Mouse (Mus musculus): ENCODE results near the gene Grid1.

The Grid1 gene

DNA sequence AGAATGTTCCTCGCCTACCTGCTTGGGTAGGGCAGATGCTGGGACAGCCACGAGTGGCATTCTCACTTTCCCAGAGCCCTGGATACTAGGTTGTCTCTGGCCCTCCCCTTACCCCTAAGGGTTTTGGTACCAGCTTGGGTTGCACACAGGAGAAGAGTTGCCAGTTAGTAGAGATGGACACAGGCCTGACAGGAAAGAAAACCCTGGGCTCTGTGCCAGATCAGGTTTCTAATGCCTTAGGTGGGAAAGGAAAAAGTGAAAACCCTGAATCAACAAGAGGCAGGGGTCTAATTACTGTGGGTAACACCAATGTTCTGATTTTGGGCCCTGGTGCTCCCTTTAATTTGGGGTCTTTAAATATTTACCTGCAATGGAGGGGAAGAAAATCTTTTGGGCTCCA lies 88.5 kb downstream of the Grid1 start:
- Histone ChIP-seq H3K4me1 (replicated peaks; ENCODE audit: low read depth, low read length) (0 out of 2 replicates have a peak, but pooled peaks cover 7% of the 10 kb centered on the region), H3K36me3 (ENCODE audit: insufficient read depth, low read length) (no peaks in the 10 kb centered on the region), H3K27me3 (ENCODE audit: insufficient read depth, low read length) (no peaks in the 10 kb centered on the region; the same call in 1 of the 2 replicates), H3K4me3 (replicated peaks; ENCODE audit: low read length) (no peak overlapping the region), H3K9me3 (ENCODE audit: low read length) (no peaks in the 10 kb centered on the region)
- TF ChIP-seq NANOG (IDR thresholded peaks at IDR 0.05; ENCODE audit: borderline replicate concordance, low read length) (no peak), CTCF (conservative IDR thresholded peaks at IDR 0.05; ENCODE audit: low read length) (no peak), POU5F1 (IDR thresholded peaks at IDR 0.05; ENCODE audit: borderline replicate concordance, low read length) (no peak)

DNA sequence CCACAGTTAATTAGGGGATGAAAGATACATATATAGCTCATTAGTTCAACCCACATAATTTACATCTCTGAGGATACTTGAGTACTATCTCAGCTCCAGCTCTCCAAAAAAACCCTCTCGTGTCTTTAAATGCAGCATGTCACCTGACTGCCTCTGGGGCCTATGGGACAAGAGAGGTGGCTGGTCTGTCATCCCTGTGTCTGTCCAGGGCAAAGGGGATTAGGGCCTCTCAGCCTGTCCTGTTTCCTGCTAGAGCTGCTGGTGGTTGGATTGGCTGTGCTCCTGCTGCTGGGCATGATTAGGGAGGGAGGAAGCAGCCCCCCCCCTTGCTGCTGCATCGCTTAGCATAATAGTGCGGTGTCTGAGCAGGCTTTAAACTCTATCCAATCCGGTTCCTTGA lies 88.9 kb downstream of the Grid1 start:
- no peaks in the 10 kb centered on the region; the same call in 1 of the 2 replicates for H3K27me3 ChIP-seq (ENCODE audit: insufficient read depth, low read length)
- H3K4me1 ChIP-seq (replicated peaks; ENCODE audit: low read depth, low read length), result 0 out of 2 replicates have a peak, but pooled peaks cover 7% of the 10 kb centered on the region
- TF ChIP-seq CTCF (conservative IDR thresholded peaks at IDR 0.05; ENCODE audit: low read length) (no peak), POU5F1 (IDR thresholded peaks at IDR 0.05; ENCODE audit: borderline replicate concordance, low read length) (no peak), NANOG (IDR thresholded peaks at IDR 0.05; ENCODE audit: borderline replicate concordance, low read length) (no peak)
- no peak overlapping the region for H3K4me3 ChIP-seq (replicated peaks; ENCODE audit: low read length)
- H3K36me3 ChIP-seq (ENCODE audit: insufficient read depth, low read length), result no peaks in the 10 kb centered on the region
- no peaks in the 10 kb centered on the region for H3K9me3 ChIP-seq (ENCODE audit: low read length)

DNA sequence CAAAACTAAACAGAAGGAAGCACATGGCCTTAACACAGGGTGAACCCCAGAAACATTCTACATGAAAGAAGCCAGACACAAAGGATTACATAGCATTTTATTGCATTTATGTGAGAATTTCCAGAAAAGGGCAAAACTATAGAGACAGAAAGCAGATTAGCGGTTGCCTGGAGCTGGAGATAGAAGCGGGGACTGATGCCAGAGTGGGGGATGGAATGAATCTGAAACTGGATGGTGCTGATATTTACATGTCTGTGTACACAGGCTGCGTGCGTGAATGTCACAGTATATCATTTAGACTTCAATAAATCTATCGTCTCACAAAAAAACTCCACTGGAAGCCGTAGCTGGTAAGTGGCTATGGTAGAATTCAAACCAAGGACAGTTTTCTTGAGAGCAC lies 96.4 kb downstream of the Grid1 start:
- Histone ChIP-seq H3K36me3 (ENCODE audit: insufficient read depth, low read length) (no peaks in the 10 kb centered on the region), H3K27me3 (ENCODE audit: insufficient read depth, low read length) (no peaks in the 10 kb centered on the region; the same call in 1 of the 2 replicates), H3K4me1 (replicated peaks; ENCODE audit: low read depth, low read length) (peaks cover 14% of the 10 kb centered on the region), H3K9me3 (ENCODE audit: low read length) (no peaks in the 10 kb centered on the region), H3K4me3 (replicated peaks; ENCODE audit: low read length) (no peak overlapping the region)
- TF ChIP-seq CTCF (conservative IDR thresholded peaks at IDR 0.05; ENCODE audit: low read length) (no peak), NANOG (IDR thresholded peaks at IDR 0.05; ENCODE audit: borderline replicate concordance, low read length) (no peak), POU5F1 (IDR thresholded peaks at IDR 0.05; ENCODE audit: borderline replicate concordance, low read length) (no peak)

DNA sequence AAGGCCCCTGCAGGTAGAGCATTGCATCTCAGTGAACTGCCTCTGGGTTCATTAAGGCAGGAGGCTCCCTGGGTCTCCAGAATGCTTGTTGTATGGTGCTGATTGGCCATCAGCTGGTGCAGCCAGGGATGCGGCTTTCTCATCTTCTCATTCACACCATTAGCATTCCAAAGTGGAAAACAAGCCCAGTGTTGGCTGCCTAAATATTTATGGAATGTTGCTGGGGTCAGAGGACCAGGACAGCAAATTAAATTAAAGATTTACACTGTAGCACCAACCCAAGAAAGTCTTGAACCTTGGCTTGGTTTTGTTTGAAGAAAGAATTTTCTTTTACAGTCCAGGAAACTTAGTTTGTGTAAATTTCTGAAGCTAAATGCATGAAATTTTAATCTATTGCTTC lies 97.2 kb downstream of the Grid1 start:
- TF ChIP-seq NANOG (IDR thresholded peaks at IDR 0.05; ENCODE audit: borderline replicate concordance, low read length) (no peak), POU5F1 (IDR thresholded peaks at IDR 0.05; ENCODE audit: borderline replicate concordance, low read length) (no peak), CTCF (conservative IDR thresholded peaks at IDR 0.05; ENCODE audit: low read length) (no peak)
- Histone ChIP-seq H3K9me3 (ENCODE audit: low read length) (no peaks in the 10 kb centered on the region), H3K4me1 (replicated peaks; ENCODE audit: low read depth, low read length) (peaks cover 14% of the 10 kb centered on the region), H3K36me3 (ENCODE audit: insufficient read depth, low read length) (no peaks in the 10 kb centered on the region), H3K27me3 (ENCODE audit: insufficient read depth, low read length) (no peaks in the 10 kb centered on the region; the same call in 1 of the 2 replicates), H3K4me3 (replicated peaks; ENCODE audit: low read length) (no peak overlapping the region)

DNA sequence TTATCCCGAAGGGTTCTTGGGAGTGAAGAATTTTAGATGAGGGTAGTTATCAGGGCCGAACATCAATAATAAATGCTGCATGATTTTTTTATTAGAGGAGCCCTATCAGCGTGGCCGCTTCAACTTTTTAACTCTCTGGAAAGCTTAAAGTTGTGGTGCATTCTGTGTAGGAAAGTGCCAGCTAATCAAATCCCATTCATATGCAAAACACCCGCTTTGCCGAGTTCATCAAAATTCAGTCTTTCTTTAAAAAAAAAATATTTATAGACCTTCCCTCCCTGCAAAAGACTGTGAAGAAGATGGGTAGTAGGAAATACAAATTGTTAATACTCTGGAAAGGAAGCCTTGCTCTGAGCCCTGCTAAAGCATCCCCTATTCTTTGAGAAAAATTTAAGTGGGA lies 99.3 kb downstream of the Grid1 start:
- Histone ChIP-seq H3K4me3 (replicated peaks; ENCODE audit: low read length) (no peak overlapping the region), H3K36me3 (ENCODE audit: insufficient read depth, low read length) (no peaks in the 10 kb centered on the region), H3K9me3 (ENCODE audit: low read length) (no peaks in the 10 kb centered on the region), H3K4me1 (replicated peaks; ENCODE audit: low read depth, low read length) (peaks cover 14% of the 10 kb centered on the region), H3K27me3 (ENCODE audit: insufficient read depth, low read length) (no peaks in the 10 kb centered on the region)
- TF ChIP-seq POU5F1 (IDR thresholded peaks at IDR 0.05; ENCODE audit: borderline replicate concordance, low read length) (no peak; the same call in 1 of the 2 replicates), NANOG (IDR thresholded peaks at IDR 0.05; ENCODE audit: borderline replicate concordance, low read length) (no peak), CTCF (conservative IDR thresholded peaks at IDR 0.05; ENCODE audit: low read length) (no peak)

DNA sequence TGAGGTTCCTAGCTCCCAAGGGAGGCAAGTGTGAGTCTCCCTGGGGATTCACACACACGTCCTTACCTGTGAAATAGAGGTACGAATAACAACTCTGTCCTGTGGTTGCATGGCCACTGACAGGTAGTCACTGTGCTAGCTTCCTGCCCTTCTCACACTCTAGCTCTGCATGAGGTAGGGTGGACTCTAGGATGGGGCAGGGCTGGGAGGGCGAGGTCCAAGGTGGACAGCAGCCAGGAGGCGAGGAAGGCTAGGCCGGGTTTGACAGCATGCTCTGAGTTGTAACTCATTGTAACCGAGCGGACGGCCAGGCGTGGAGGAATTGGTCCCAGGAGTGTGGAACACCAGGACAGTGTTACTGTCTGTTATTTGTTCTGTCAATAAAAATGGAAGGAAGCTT lies 101.4 kb downstream of the Grid1 start:
- Histone ChIP-seq H3K4me3 (replicated peaks; ENCODE audit: low read length) (no peak overlapping the region), H3K9me3 (ENCODE audit: low read length) (no peaks in the 10 kb centered on the region), H3K27me3 (ENCODE audit: insufficient read depth, low read length) (0 out of 2 replicates have a peak, but pooled peaks cover 5% of the 10 kb centered on the region), H3K36me3 (ENCODE audit: insufficient read depth, low read length) (no peaks in the 10 kb centered on the region), H3K4me1 (replicated peaks; ENCODE audit: low read depth, low read length) (peaks cover 14% of the 10 kb centered on the region)
- TF ChIP-seq POU5F1 (IDR thresholded peaks at IDR 0.05; ENCODE audit: borderline replicate concordance, low read length) (no peak), CTCF (conservative IDR thresholded peaks at IDR 0.05; ENCODE audit: low read length) (no peak)

DNA sequence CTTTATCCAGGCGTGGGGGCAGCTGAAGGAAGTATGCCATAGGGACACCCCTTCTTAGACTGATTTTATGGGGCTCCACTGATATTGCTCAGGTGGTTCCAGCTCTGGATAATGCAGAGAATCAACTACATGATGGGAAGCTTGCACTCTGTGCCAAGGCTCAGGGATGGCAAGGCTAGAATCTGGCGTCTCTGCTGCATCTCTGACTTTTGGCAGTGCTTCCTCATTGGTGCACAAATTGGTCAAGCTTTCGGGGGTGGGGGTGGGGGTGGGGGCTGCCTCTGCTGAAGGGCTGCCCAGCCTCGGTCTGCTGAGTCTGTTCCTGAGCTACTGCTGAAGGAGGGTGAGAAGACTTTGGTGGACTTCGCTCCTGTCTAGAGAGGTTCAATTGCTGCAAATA lies 105.1 kb downstream of the Grid1 start:
- H3K4me3 ChIP-seq (replicated peaks; ENCODE audit: low read length), result no peak overlapping the region
- no peaks in the 10 kb centered on the region for H3K36me3 ChIP-seq (ENCODE audit: insufficient read depth, low read length)
- 0 out of 2 replicates have a peak, but pooled peaks cover 11% of the 10 kb centered on the region for H3K27me3 ChIP-seq (ENCODE audit: insufficient read depth, low read length)
- H3K9me3 ChIP-seq (ENCODE audit: low read length), result no peaks in the 10 kb centered on the region
- no peaks in the 10 kb centered on the region for H3K4me1 ChIP-seq (replicated peaks; ENCODE audit: low read depth, low read length)
- no peak for TF ChIP-seq NANOG (IDR thresholded peaks at IDR 0.05; ENCODE audit: borderline replicate concordance, low read length)

DNA sequence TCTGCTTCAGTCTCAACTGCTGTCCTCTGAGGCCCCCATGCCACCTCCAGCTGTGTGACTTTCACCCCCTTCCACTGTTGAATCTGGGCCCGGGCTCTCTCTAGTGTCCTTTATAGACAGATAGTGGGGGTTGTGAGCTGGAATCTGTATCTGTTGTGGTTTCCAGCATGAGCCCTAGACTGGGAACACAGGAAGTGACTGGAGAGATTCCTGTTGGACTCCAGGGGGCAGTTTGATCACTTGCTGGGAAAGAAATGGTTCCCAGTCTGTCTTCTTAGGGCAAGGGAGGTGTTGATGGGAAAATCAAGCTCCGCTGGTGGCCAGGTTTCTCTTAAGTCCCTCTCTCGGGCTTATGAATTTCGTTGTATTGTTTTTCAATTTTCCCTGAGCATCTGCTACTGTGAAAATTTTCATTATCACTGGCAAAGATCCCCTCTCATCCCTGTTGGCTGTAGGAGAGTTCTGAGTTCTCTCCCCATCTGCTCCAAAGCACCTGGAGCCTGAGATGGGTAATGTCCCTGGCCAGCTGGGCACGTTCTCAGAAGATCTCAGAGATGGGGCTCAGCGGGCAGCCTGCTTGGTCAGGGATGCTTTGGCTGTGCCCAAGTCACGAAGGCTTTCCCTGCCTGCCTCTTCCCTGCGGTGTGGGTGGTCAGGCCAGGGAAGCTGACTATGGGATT lies 110.3 kb downstream of the Grid1 start:
- TF ChIP-seq CTCF (conservative IDR thresholded peaks at IDR 0.05; ENCODE audit: low read length) (no peak), NANOG (IDR thresholded peaks at IDR 0.05; ENCODE audit: borderline replicate concordance, low read length) (no peak), POU5F1 (IDR thresholded peaks at IDR 0.05; ENCODE audit: borderline replicate concordance, low read length) (no peak)
- no peaks in the 10 kb centered on the region for H3K9me3 ChIP-seq (ENCODE audit: low read length)
- no peaks in the 10 kb centered on the region for H3K36me3 ChIP-seq (ENCODE audit: insufficient read depth, low read length)
- no peak overlapping the region for H3K4me3 ChIP-seq (replicated peaks; ENCODE audit: low read length)
- peaks cover 15% of the 10 kb centered on the region; the same call in 1 of the 2 replicates for H3K27me3 ChIP-seq (ENCODE audit: insufficient read depth, low read length)
- H3K4me1 ChIP-seq (replicated peaks; ENCODE audit: low read depth, low read length), result no peaks in the 10 kb centered on the region

DNA sequence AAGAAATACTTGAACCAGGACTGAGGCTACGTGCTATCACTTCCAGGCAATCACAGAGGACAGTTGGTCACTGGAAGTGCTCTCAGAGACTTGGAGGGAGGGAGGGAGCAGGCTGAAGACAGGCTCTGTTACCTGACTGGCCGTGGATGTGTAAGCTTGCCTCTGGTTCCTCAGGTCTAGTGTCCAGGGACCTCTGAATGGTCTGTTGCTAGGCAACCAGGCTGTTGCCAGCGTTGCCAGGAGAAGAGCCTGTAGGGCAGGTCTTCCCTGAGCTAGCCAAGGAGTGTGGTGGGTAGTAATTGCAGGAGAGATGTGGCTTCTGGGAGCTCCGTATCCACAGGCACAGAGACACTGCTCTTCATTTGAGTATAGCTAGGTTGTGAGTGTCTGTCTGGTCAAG lies 113.3 kb downstream of the Grid1 start:
- TF ChIP-seq NANOG (IDR thresholded peaks at IDR 0.05; ENCODE audit: borderline replicate concordance, low read length), result no peak
- TF ChIP-seq CTCF (conservative IDR thresholded peaks at IDR 0.05; ENCODE audit: low read length), result no peak
- TF ChIP-seq POU5F1 (IDR thresholded peaks at IDR 0.05; ENCODE audit: borderline replicate concordance, low read length), result no peak
- H3K27me3 ChIP-seq (ENCODE audit: insufficient read depth, low read length), result peaks cover 25% of the 10 kb centered on the region
- no peaks in the 10 kb centered on the region for H3K36me3 ChIP-seq (ENCODE audit: insufficient read depth, low read length)
- peaks cover 8% of the 10 kb centered on the region; the same call in 1 of the 2 replicates for H3K4me1 ChIP-seq (replicated peaks; ENCODE audit: low read depth, low read length)
- no peak overlapping the region for H3K4me3 ChIP-seq (replicated peaks; ENCODE audit: low read length)
- no peaks in the 10 kb centered on the region for H3K9me3 ChIP-seq (ENCODE audit: low read length)

Data from E14TG2a.4 (cell line).